Mouse (Mus musculus) hindbrain, embryonic 13.5 days (tissue): ENCODE results near the gene Smoc2. TPM values are rescaled to one million over a fixed set of nuclear protein-coding genes. Genes with fewer than 3 reads are reported as not detected.

ENCODE experiments used
- ATAC-seq: fragments of 200-750 bp; cut with Nextera tagmentation; 2 replicates; pipeline ENCODE4 v1.8.0; 2017; ENCODE audit warnings: moderate TSS enrichment; ENCODE audit not compliant: low FRiP score
- H3K27ac ChIP-seq: fragments of 300-500 bp; sonication (generic); 2 replicates; pipeline ENCODE4 v1.5.1; 2015; ENCODE audit warnings: inconsistent platforms, mild to moderate bottlenecking, moderate library complexity
- H3K27me3 ChIP-seq: fragments of 300-500 bp; sonication (generic); 2 replicates; pipeline ENCODE4 v1.6.1; 2015; ENCODE audit warnings: mild to moderate bottlenecking, inconsistent platforms
- H3K36me3 ChIP-seq: fragments of 300-500 bp; sonication (generic); 2 replicates; pipeline ENCODE4 v1.6.1; 2015; ENCODE audit warnings: mild to moderate bottlenecking, inconsistent platforms
- H3K4me1 ChIP-seq: fragments of 300-500 bp; sonication (generic); replicated peaks from 2 replicates; pipeline ENCODE4 v1.6.1; 2015; ENCODE audit warnings: inconsistent platforms
- H3K4me2 ChIP-seq: fragments of 300-500 bp; sonication (generic); 2 replicates; pipeline ENCODE4 v1.6.1; 2015; ENCODE audit warnings: inconsistent platforms, mild to moderate bottlenecking, moderate library complexity
- H3K4me3 ChIP-seq: fragments of 300-500 bp; sonication (generic); 2 replicates; pipeline ENCODE4 v1.5.1; 2015; ENCODE audit warnings: mild to moderate bottlenecking, inconsistent platforms
- H3K9ac ChIP-seq: fragments of 300-500 bp; sonication (generic); 2 replicates; pipeline ENCODE4 v1.6.1; 2015; ENCODE audit warnings: mild to moderate bottlenecking, inconsistent platforms
- H3K9me3 ChIP-seq: fragments of 300-500 bp; sonication (generic); 2 replicates; pipeline ENCODE4 v1.6.1; 2016; ENCODE audit warnings: inconsistent platforms
- WGBS: fragments of 180-500 bp; shearing (Covaris S2); methylation state at CpG from one replicate; pipeline ENCODE4 v1.1.7; 2015; 5-methylcytosine and 5-hydroxymethylcytosine counted together
- polyA plus RNA-seq: library from polyadenylated mRNA; unstranded; fragments of >200 nt; fragmentation: Nextera tagmentation; extraction: Ambion mirVana; gene quantifications from 2 replicates; pipeline ENCODE4 v1.2.1, GENCODE M21; 2015

The Smoc2 gene
- polyA plus RNA-seq, 1 experiment from 2014 or later: 4.4 TPM

DNA sequence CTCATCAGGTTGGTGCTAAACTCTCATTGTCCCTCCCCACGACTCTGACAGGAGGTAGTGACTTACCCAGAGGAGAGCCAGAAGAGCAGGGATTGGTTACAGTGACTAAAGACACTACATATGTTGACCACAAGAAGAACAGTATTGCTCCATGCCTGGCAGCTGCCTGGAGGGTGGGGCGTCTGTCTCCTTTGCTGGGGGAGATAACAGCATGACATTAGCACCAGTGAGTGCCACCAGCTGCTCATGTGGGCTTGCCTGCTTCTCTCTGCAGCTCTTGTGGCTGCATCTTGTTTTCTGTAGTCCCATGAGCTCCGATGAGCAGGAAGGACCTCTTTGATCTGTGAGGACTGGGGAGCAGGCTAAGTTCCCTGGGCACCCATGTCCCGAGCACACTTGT, 29.7 kb upstream of the Smoc2 start:
- no peak overlapping the region for H3K4me2 ChIP-seq
- no peaks in the 10 kb centered on the region for H3K9me3 ChIP-seq
- H3K9ac ChIP-seq: no peak overlapping the region
- 66% methylated on average over 4 of the region's 4 CpGs for WGBS
- no peaks in the 10 kb centered on the region for H3K36me3 ChIP-seq
- H3K27ac ChIP-seq: no peak overlapping the region
- no peak for ATAC-seq
- H3K4me1 ChIP-seq: no peaks in the 10 kb centered on the region
- H3K4me3 ChIP-seq: no peak overlapping the region
- no peaks in the 10 kb centered on the region for H3K27me3 ChIP-seq

DNA sequence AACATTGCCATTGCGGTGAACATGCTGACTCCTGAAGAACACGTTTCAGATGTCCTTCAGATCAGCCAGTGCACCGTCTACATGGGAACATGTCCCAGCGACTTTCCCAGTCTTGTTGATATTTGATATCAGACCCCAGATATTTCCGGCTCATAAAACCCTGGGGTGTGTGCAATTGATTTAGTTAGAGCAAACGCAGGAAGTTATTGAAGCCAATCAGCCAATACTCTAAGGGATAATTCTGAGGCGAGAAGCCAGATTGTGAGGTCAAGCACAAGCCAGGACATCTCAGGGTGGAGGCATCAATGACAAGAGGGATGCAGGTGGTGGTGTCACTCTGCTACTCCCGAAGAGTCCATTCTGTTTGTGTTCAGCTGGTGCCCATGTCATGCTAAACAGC, 28.9 kb upstream of the Smoc2 start:
- H3K4me2 ChIP-seq: no peak overlapping the region
- H3K9me3 ChIP-seq: no peaks in the 10 kb centered on the region
- H3K4me3 ChIP-seq: no peak overlapping the region
- 74% methylated on average over 8 of the region's 8 CpGs for WGBS
- H3K36me3 ChIP-seq: no peaks in the 10 kb centered on the region
- ATAC-seq: no peak
- H3K9ac ChIP-seq: no peak overlapping the region
- H3K27me3 ChIP-seq: no peaks in the 10 kb centered on the region
- H3K4me1 ChIP-seq: no peaks in the 10 kb centered on the region
- no peak overlapping the region for H3K27ac ChIP-seq

- no peak for ATAC-seq
- Histone ChIP-seq H3K4me1 (no peaks in the 10 kb centered on the region), H3K27me3 (no peaks in the 10 kb centered on the region), H3K36me3 (no peaks in the 10 kb centered on the region), H3K4me2 (no peak overlapping the region), H3K9ac (no peak overlapping the region), H3K27ac (no peak overlapping the region), H3K9me3 (no peaks in the 10 kb centered on the region), H3K4me3 (no peak overlapping the region)
- 85% methylated on average over 7 of the region's 7 CpGs for WGBS
Observed at GRCm38 (mm10) chr17:14252456-14252855, 26.9 kb upstream of the Smoc2 start.

- Histone ChIP-seq H3K9me3 (no peaks in the 10 kb centered on the region), H3K27ac (no peak overlapping the region), H3K4me1 (no peaks in the 10 kb centered on the region), H3K9ac (no peak overlapping the region), H3K27me3 (no peaks in the 10 kb centered on the region), H3K4me2 (no peak overlapping the region), H3K36me3 (no peaks in the 10 kb centered on the region), H3K4me3 (no peak overlapping the region)
- 78% methylated on average over 5 of the region's 5 CpGs for WGBS
- no peak for ATAC-seq
Observed at GRCm38 (mm10) chr17:14254616-14255015, 24.7 kb upstream of the Smoc2 start.

DNA sequence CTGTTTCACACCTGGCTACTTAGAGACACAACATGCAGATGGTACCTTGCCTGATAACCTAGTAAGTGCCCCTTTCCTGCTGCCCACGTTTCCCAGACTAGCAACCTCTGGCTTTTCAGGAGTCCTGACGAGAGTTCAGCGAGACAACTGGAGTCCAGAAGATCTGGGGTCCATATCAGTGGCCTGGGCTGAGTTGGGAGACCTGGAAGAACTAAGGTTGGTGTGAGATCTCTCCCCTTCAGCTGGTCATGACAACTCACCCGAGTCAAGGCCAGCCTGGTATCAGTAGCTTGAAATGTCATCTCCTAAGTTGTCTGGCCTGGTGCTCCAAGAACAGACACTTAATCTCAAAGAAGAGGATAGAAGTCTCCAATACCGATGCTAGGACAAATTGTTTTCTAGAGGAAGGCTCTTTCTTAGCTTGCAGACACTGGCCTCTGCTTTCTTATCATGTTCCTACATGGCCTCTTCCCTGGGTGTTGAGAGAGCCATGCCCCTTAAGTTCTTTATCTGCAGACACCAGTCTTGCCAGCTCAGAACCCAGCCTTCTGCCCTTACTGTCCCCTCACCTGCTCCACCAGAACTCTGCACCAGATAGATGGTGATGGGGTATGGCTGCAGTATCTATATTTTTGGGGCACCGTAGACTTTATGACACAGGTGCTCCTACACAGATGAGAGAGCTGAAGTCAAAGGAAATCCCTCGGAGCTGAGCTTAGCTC, 21.3 kb upstream of the Smoc2 start:
- Histone ChIP-seq H3K9me3 (no peaks in the 10 kb centered on the region), H3K4me1 (no peaks in the 10 kb centered on the region), H3K4me2 (no peak overlapping the region), H3K4me3 (no peak overlapping the region), H3K27ac (no peak overlapping the region), H3K27me3 (no peaks in the 10 kb centered on the region), H3K9ac (no peak overlapping the region), H3K36me3 (no peaks in the 10 kb centered on the region)
- WGBS: 88% methylated on average over 7 of the region's 7 CpGs
- no peak for ATAC-seq

DNA sequence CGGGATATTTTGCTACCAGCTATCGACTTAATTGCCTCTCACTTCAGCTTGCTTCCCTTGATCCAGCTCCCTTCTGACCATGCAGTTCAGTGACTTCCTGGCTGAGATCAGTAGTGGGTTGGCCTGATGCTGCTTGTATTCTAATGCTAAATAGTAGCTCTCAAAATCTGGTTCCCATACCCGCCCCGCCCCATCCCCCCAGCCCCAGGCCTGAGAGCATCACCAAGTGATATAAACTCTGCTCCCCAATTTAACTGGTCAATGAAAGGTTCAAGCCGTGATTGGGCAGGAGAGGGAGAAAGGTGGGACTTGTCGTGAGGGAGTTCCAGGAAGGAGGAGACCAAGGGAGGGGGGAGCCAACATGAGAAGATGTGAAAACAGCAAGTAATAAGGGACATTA, 20.4 kb upstream of the Smoc2 start:
- Histone ChIP-seq H3K9ac (no peak overlapping the region), H3K4me2 (no peak overlapping the region), H3K27me3 (no peaks in the 10 kb centered on the region), H3K36me3 (no peaks in the 10 kb centered on the region), H3K9me3 (no peaks in the 10 kb centered on the region), H3K4me3 (no peak overlapping the region), H3K4me1 (no peaks in the 10 kb centered on the region; the same call in 1 of the 2 replicates), H3K27ac (no peak overlapping the region)
- WGBS: 36% methylated on average over 6 of the region's 6 CpGs
- ATAC-seq: no peak

GRCm38 (mm10) chr17:14260966-14261365, 18.3 kb upstream of the Smoc2 start:
- ATAC-seq: no peak
- Histone ChIP-seq H3K36me3 (no peaks in the 10 kb centered on the region), H3K9ac (no peak overlapping the region), H3K9me3 (no peaks in the 10 kb centered on the region), H3K4me1 (no peaks in the 10 kb centered on the region; the same call in 1 of the 2 replicates), H3K4me3 (no peak overlapping the region), H3K27me3 (no peaks in the 10 kb centered on the region), H3K27ac (no peak overlapping the region), H3K4me2 (no peak overlapping the region)
- WGBS: 91% methylated on average over 3 of the region's 3 CpGs

DNA sequence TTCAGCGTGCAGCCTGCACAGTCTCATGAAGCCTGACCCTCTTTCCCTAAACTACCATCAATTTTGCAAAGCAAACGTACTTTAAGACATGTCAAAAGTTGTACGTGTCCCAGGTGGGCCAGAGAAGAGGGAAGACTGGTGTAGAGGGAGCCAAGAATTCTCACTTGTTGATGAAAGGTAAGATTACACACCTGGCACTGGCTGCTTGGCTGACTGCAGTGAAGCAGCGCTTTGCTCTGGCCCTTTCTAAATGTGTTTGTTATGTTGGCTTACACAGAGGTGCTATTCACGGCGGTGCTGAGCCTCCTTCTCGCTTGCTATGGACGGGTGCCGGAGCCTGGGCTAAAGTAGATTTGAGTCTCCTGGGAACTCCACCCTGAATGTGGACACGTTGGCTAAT, 17.1 kb upstream of the Smoc2 start:
- 91% methylated on average over 10 of the region's 10 CpGs for WGBS
- ATAC-seq: no peak

GRCm38 (mm10) chr17:14268001-14268400, 11.3 kb upstream of the Smoc2 start:
- Histone ChIP-seq H3K4me1 (no peaks in the 10 kb centered on the region; the same call in 1 of the 2 replicates), H3K9me3 (no peaks in the 10 kb centered on the region), H3K9ac (no peak overlapping the region), H3K27ac (no peak overlapping the region), H3K27me3 (0 out of 2 replicates have a peak, but pooled peaks cover 3% of the 10 kb centered on the region), H3K4me2 (no peak overlapping the region), H3K36me3 (no peaks in the 10 kb centered on the region), H3K4me3 (no peak overlapping the region)
- ATAC-seq: no peak
- 84% methylated on average over 4 of the region's 4 CpGs for WGBS

More for the DNA sequence above, 17.1 kb upstream of the Smoc2 start:
- no peak overlapping the region for H3K27ac ChIP-seq
- no peak overlapping the region for H3K4me3 ChIP-seq
- no peaks in the 10 kb centered on the region for H3K27me3 ChIP-seq
- no peaks in the 10 kb centered on the region for H3K9me3 ChIP-seq
- H3K4me2 ChIP-seq: no peak overlapping the region
- no peaks in the 10 kb centered on the region for H3K36me3 ChIP-seq
- H3K9ac ChIP-seq: no peak overlapping the region
- no peaks in the 10 kb centered on the region; the same call in 1 of the 2 replicates for H3K4me1 ChIP-seq

DNA sequence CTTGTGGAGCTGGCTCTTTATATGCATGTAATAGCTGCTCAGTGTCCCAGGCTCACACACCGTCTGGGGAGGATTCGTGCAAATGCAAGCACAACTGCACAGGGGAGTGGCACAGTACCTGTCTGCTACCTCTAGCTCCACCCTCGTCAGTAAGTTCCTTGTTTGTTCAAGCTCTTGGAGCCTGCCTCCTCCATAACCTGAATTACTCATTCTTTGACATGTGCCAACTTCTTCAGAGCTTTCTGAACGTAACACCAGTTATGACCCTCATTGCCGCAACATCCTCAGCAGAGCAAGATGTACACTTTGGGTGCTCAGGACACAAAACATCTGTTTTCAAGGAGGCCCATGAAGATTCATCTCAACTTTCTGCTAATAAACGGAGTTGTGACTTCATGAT, 5.9 kb upstream of the Smoc2 start:
- no peak overlapping the region for H3K27ac ChIP-seq
- no peaks in the 10 kb centered on the region for H3K4me1 ChIP-seq
- no peak overlapping the region for H3K4me3 ChIP-seq
- no peaks in the 10 kb centered on the region for H3K9me3 ChIP-seq
- H3K4me2 ChIP-seq: no peak overlapping the region
- no peak for ATAC-seq
- no peaks in the 10 kb centered on the region for H3K36me3 ChIP-seq
- H3K27me3 ChIP-seq: peaks cover 29% of the 10 kb centered on the region
- H3K9ac ChIP-seq: no peak overlapping the region
- WGBS: 83% methylated on average over 6 of the region's 6 CpGs

GRCm38 (mm10) chr17:14277310-14277709, 2.0 kb upstream of the Smoc2 start:
- H3K4me2 ChIP-seq: no peak overlapping the region
- 88% methylated on average over 7 of the region's 7 CpGs for WGBS
- H3K36me3 ChIP-seq: no peaks in the 10 kb centered on the region
- H3K27ac ChIP-seq: no peak overlapping the region
- H3K27me3 ChIP-seq: peaks cover 68% of the 10 kb centered on the region
- no peak overlapping the region for H3K9ac ChIP-seq
- H3K4me1 ChIP-seq: peaks cover 23% of the 10 kb centered on the region
- no peak for ATAC-seq
- H3K9me3 ChIP-seq: no peaks in the 10 kb centered on the region
- no peak overlapping the region for H3K4me3 ChIP-seq

DNA sequence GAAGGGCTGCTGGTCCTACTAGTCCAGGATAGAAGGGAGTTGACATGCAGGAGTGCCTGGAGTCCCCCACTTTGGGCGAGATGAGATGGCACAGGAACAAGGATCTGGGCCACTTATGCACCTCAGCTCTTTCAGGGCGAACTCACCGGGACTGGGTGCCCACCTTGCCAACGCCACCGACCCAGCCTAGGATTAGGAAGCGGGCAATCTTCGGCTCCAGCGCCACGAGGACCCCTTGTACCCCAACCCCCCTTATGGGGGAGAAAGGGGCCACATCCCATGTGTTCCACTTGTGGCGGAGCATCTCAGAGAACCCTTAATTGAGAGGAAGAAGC, 627 bp downstream of the Smoc2 start:
- peak overlapping the region; percentile 53 for H3K4me3 ChIP-seq
- WGBS: under 1% methylated on average over 10 of the region's 10 CpGs
- no peak overlapping the region for H3K27ac ChIP-seq
- peak overlapping the region; percentile 94 for H3K4me2 ChIP-seq
- H3K4me1 ChIP-seq: peaks cover 23% of the 10 kb centered on the region
- H3K9me3 ChIP-seq: no peaks in the 10 kb centered on the region
- ATAC-seq: 0 out of 2 replicates have a peak, but pooled peaks have one; percentile 14
- peaks cover 78% of the 10 kb centered on the region for H3K27me3 ChIP-seq
- no peaks in the 10 kb centered on the region for H3K36me3 ChIP-seq
- H3K9ac ChIP-seq: peak overlapping the region; percentile 65

DNA sequence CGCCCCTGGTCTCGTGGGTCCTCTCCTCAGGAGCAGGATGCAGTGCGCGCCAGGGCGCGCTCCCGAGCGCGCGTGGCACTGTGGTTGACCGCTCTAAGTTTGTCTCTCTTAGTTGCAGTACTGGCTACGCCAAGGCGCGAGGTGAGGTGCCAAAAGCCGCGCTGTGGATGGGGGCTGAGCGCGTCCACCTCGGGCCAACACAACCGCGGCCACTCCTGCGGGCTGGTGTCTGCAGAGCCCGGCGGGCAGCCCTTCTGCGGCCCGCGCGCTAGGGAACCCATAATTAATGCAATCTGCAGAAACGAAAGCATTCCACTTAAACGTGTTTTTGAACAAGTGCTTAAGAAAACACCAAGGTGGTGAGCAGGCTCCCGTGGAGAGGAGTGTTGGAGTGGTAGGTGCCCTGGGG, 1.1 kb downstream of the Smoc2 start:
- H3K4me3 ChIP-seq: peak overlapping the region; percentile 53
- no peak for ATAC-seq
- WGBS: under 1% methylated on average over 31 of the region's 31 CpGs
- H3K27me3 ChIP-seq: peaks cover 78% of the 10 kb centered on the region
- no peaks in the 10 kb centered on the region for H3K9me3 ChIP-seq
- H3K27ac ChIP-seq: no peak overlapping the region
- H3K9ac ChIP-seq: peak overlapping the region; percentile 26; the same call in 1 of the 2 replicates
- peak overlapping the region; percentile 94 for H3K4me2 ChIP-seq
- no peaks in the 10 kb centered on the region for H3K36me3 ChIP-seq
- H3K4me1 ChIP-seq: peaks cover 23% of the 10 kb centered on the region
